Mouse (Mus musculus) urinary bladder, postnatal 4 days (tissue): ENCODE measurements around the gene Tet1.
"Not testable (repeated sequence)": the region's sequence is repeated elsewhere in the genome, so short reads cannot be mapped to it uniquely, and the experiment has no call there.

Source experiments
- DNase-seq, 2 experiments: peaks; one replicate each; pipeline ENCODE4 v3.0.0; 2021 to 2022; ENCODE audit warnings: low spot score in 2 of 2

The Tet1 gene

GRCm38 (mm10) chr10:62908896-62909295 is at the start of gene Tet1:
Gene Tet1, minus strand, starts transcription at chr10:62908996.
- not testable (repeated sequence) for DNase-seq

DNA sequence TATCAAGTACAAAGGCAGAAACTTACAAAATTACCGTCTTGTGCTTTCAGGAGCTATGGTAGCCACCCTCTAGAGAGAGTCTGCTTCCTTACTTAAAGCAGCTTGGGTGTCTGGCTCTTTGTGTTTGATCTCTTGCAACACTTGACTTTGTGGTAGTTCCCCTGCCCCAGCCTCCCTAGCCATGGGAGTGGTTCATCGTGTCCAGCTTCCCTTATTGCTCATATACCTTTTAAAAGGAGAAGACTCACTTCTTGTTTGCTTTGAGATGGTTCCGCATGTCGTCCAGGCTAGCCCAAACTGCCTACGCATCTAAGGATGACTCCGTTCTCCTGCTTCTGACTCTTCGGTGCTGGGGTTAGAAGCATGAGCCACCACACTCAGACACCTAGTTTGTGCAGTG is 39.8 kb upstream of the Tet1 start:
- no peak for DNase-seq

- DNase-seq: peak; percentile 63 to 72
Measured at GRCm38 (mm10) chr10:62946738-62947471, 38.1 kb upstream of the Tet1 start, which contains the start of gene Dna2. Gene Dna2, plus strand, starts transcription at chr10:62947026.

GRCm38 (mm10) chr10:62944975-62945580 is 36.3 kb upstream of the Tet1 start:
- no peak for DNase-seq

DNA sequence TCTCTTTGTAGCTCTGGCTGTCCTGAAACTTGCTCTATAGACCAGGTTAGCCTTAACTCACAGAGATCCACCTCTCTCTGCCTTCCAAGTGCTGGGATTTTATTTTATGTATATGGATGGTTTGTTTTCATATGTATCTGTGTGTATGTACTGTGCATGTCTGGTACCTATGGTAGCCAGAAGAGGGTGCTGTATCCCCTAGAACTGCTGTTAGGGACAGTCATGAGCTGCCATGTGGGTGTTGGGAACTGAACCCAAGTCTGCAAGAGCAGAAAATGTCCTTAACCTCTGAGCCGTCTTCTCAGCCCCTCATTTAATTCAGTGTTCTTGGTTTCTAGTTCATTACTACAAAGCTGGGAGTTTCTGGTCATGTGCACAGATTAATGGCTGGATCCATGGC is 23.6 kb upstream of the Tet1 start:
- no peak for DNase-seq

DNA sequence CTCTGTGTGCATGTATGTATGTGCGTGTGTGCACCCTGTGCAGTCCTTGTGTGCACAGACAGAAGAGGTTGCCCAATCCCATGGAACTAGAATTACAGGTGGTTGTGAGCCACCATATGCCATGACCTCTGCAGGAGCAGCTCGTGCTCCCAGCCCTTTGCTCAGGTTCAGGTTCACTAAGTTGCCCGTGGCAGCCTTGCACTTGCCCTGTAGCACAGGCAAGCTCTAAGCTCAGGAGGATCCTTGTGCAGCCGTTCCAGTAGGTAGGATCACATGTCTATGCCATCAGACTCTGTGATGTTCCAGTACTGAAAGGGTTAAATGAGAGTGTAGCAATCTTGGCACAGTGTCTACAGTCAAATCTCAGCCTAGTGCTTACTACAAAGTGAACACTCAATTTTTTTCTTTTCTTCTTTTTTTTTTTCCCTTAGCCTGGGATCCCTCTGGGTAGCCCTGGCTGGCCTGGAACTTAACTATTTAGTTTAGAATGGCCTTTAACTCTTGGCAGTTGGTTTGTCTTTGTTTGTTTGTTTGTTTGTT is 15.4 kb upstream of the Tet1 start:
- DNase-seq: no peak

DNA sequence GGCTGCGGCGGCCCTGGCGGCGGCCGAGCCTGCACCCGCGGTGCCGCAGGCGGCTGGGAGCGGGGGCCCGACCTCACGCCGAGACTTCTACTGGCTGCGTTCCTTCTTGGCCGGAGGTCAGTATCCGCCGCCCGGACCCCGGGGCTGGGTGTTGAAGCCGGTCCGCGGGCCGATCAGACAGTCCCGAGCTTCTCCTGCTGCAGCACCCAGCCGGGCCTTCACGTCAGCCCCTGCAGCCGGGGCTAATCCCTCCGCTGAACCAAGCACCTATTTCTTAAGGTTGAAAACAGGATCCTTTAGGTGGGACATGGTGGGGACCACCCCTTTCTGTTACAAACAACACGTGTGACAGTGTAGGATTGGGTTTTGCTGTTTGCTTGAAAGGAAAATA is 12.0 kb upstream of the Tet1 start:
- no peak for DNase-seq

DNA sequence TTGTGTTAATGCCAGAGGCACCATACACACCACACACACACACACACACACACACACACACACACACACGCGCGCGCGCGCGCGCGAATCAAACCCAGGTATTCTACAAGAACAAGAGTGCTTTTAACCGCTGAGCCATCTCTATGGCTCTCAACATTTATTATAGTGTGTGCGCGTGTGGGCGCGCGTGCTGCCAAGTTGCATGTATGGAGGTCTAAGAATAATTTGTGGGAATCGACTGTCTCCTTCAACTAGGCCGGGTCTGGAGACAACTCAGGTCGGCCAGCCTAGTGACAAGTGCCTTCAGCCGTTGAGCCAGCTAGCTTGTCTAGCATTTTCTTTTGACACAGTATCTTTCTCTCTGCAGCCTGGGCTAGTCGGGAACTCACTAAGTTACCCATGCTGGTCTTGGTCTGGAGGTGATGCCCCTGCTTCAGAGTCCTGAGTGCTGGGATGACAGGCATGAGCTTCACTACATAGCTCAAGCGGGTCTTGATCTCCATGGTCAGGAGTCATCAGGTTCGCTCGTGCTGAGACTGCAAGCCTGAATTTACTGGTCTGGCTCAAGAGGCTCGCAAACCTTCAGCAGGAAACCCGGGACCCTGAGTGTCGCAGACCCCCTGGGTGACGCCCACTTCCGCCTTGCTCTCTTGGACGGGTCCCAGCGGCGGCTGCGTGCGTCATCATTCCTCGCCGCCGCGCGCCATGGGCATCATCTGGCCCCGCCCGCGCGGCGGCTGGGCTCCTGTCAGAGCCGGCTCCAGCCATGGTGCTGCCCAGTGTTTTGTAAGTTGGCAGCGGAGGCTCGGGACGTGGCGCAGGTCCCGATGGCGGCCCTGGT is 11.3 kb upstream of the Tet1 start, which contains the start of gene Slc25a16:
Gene Slc25a16 (plus strand): TSS at position 709 of the 841 bp plus-strand sequence.
- DNase-seq: peak; percentile 89 to 92

GRCm38 (mm10) chr10:62918985-62919384 is 10.2 kb upstream of the Tet1 start:
- no peak for DNase-seq

DNA sequence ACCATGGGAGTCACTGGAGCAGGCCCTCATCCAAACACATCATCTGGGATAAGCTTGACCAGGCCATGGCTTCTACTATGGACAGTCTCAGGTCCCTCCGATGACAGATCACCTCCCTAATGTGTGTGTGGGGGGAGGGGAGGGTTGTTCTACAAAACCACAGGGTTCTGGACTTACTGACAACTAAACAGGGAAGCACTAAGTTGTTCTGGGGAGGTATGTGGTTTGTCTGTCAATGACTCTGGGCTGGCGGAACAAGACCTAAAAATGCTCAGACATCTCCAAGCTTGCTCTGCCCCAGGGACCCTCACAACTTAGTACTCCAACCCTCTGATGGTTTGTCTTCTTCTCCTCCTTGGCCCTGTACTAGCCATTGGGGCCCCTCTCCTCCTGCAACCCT is 2.3 kb upstream of the Tet1 start:
- no peak for DNase-seq

- no peak for DNase-seq
Measured at GRCm38 (mm10) chr10:62906336-62906735, 2.5 kb downstream of the Tet1 start.

DNA sequence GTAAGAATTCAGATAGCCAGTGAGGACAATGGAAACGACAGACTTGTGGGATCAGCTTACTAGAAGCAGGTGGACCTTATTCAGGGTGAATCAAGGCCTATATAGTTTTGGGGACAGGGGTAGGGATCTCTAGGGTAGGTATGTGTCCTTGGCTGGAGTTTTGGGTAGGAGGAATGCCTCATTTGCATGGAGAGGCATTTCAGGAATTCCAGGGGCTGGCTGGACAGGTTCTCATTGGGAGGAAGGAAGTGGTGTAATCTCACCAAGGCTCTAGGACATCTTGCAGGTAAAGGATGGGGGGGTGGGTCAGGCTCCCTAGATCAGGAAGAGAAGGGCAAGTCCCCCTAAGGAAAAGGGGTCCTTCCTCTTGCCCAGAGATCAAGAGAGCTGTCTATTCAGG is 6.0 kb downstream of the Tet1 start:
- DNase-seq: no peak

GRCm38 (mm10) chr10:62901826-62902225 is 7.0 kb downstream of the Tet1 start:
- DNase-seq: no peak

GRCm38 (mm10) chr10:62900144-62900543 is 8.7 kb downstream of the Tet1 start:
- no peak for DNase-seq

DNA sequence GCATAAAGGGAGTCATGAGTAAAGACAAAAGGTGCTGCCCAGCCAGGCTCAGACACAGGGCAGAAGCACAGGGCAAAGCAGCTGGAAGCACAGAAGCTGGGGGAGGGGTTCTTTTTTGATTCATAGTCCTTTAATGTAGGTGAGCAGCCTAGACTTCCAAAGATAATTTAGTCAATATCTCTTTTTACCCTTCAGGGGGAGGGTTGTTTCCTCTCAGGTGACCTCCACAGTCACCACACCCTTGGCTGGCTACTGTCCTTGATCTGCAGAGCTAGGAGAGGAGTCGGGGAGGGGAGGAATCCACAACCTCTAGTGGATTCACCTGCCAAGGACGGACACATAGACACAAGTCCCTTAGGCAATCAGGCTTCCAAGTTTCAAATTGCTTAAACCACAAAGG is 10.7 kb downstream of the Tet1 start:
- DNase-seq: no peak

- no peak for DNase-seq
Measured at GRCm38 (mm10) chr10:62897437-62897836, 11.4 kb downstream of the Tet1 start.

DNA sequence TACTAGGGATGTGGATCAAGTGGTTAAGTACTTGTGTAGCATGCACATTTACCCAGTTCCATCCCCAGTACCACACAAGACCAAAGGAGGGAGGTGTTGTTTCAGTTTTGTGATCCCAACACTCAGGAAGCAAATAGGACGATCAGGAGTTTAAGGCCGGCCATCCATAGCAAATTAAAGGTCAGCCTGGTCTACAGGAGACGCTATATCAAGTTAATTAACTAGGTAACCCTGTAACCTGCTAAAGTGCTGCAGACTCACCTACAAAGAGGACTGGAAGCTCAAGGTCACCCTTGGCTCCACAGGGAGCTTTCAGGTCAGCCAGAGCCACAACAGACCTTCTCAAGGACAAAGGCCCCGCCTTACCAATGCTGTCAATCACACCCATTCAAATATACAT is 12.0 kb downstream of the Tet1 start:
- no peak for DNase-seq

GRCm38 (mm10) chr10:62896035-62896434 is 12.8 kb downstream of the Tet1 start:
- no peak for DNase-seq

GRCm38 (mm10) chr10:62895386-62895785 is 13.4 kb downstream of the Tet1 start:
- no peak for DNase-seq

DNA sequence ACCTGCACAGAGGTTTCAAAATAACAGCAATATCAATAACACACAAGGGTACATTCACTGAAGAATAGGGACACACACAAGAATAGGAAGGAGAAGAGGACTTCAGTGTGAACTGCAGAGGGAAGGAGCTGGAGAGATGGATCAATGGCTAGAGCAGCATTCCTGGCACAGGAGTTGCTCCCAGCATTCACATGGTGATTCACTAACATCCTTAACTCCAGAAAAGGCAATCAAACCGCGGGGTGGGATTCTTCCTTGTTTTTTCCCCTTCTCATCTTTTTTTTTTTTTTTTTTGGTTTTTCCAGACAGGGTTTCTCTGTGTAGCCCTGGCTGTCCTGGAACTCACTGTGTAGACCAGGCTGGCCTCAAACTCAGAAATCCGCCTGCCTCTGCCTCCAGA is 14.3 kb downstream of the Tet1 start:
- no peak for DNase-seq

GRCm38 (mm10) chr10:62893356-62893884 is 15.4 kb downstream of the Tet1 start:
- no peak for DNase-seq
